Mouse (Mus musculus) lung, adult 2 months (tissue): ENCODE measurements around the gene Olfr1115.

ENCODE experiments used
- CTCF ChIP-seq: fragments of 200-500 bp; IDR thresholded peaks from 2 replicates; pipeline ENCODE4 v1.5.1; 2011; ENCODE audit warnings: mild to moderate bottlenecking, low read length, control low read depth; ENCODE audit not compliant: insufficient read depth
- POLR2A ChIP-seq: fragments of 200-500 bp; IDR thresholded peaks from 2 replicates; pipeline ENCODE4 v1.6.1; 2011; ENCODE audit warnings: low read depth, mild to moderate bottlenecking, control low read depth, low read length, borderline replicate concordance; ENCODE audit errors: extremely low read depth

GRCm38 (mm10) chr2:87247713-87248112, at the start of gene Olfr1115:
- TF ChIP-seq POLR2A (no peak), CTCF (no peak)
